Mouse (Mus musculus): Measurements from ENCODE around the gene Fam189a2. TPM values are rescaled to one million over a fixed set of nuclear protein-coding genes. Genes with fewer than 3 reads are reported as not detected.

Gene Fam189a2
- polyA plus RNA-seq, 1 experiment from 2014 or later: 3.0 TPM

DNA sequence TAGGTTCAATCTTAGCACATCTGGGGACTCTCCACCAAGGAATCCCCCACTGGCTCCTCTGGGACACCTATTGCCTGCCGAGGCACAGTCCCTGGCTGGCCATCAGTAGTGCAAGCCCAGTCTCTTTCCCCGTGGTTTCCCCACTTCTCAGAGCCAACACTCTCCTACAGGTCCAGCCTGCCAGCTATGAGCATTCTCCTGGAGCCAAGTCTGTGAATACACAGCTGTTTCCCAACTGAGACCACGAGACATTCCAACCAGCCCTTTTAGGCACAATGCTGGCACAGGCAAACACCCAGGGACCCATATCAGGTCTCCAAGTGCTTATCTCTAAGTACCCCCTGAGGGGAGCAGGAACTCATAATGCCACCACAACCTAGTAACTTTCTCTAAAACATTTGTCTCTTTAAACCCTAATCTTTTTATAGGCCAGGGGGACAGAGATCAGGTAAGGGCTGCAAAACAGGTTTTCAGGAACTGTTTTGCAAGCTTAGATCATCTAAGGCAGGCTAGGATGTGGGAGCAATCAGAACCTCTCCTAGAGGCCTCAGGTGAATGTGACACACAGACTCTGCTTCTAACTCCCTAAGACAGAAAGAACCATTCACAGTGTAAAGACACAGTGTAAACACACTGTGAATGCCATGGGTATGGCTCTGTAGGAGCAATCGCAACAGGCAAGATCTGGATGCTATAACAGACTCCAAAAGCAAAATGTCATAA lies 23.0 kb downstream of the Fam189a2 start:
- Histone ChIP-seq H3K4me2 (ENCODE audit: low read length) (no peak overlapping the region), H3K4me1 (ENCODE audit: control insufficient read depth, insufficient read depth, low read length) (no peaks in the 10 kb centered on the region), H3K4me3 (replicated peaks; ENCODE audit: low read depth, low read length) (no peak overlapping the region), H3K9ac (replicated peaks; ENCODE audit: low read length) (no peak overlapping the region), H3K27me3 (ENCODE audit: control insufficient read depth, insufficient read depth, low read length) (no peaks in the 10 kb centered on the region), H3K36me3 (ENCODE audit: control insufficient read depth, insufficient read depth, low read length) (no peaks in the 10 kb centered on the region), H3K9me3 (ENCODE audit: control insufficient read depth, low read length) (peaks cover 11% of the 10 kb centered on the region), H3K27ac (replicated peaks; ENCODE audit: low read depth, low read length) (no peak overlapping the region)
- ATAC-seq (ENCODE audit: low FRiP score, low TSS enrichment): no peak
- WGBS: 75% methylated on average over 4 of the region's 4 CpGs
- no peak for DNase-seq

DNA sequence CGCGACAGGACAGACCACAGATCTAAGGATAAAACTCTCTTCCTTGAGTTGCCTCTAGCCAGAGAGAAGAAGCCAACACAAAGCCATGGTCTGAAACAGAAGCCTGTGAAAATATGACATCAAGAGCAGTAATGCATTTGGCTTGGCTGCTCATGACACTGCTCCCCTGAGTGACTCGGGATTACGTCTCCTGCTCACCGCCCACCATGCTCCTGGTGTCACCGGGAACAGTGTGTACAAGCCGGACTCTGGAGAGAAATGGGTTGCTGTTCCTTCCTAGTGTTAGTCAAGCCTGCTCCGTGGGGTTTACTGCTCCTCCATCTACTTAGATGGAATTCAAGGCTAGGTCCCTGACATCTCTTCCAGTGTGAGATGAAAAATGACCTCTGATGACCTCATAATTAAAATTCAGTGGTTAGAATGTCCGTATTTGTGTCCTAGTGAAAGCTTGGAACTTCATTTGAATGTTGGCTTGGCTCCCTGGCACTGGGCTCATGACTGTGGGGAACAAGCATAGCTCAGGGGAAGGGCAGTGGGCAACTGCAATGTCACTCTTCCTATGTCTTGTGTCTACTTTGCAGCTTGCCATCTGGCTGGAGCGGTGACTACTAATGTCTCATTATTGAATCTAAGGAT lies 23.7 kb downstream of the Fam189a2 start:
- Histone ChIP-seq H3K9ac (replicated peaks; ENCODE audit: low read length) (no peak overlapping the region), H3K27me3 (ENCODE audit: control insufficient read depth, insufficient read depth, low read length) (no peaks in the 10 kb centered on the region), H3K9me3 (ENCODE audit: control insufficient read depth, low read length) (peaks cover 7% of the 10 kb centered on the region; the same call in 1 of the 2 replicates), H3K4me2 (ENCODE audit: low read length) (no peak overlapping the region), H3K27ac (replicated peaks; ENCODE audit: low read depth, low read length) (no peak overlapping the region), H3K36me3 (ENCODE audit: control insufficient read depth, insufficient read depth, low read length) (no peaks in the 10 kb centered on the region), H3K4me3 (replicated peaks; ENCODE audit: low read depth, low read length) (no peak overlapping the region), H3K4me1 (ENCODE audit: control insufficient read depth, insufficient read depth, low read length) (no peaks in the 10 kb centered on the region)
- 93% methylated on average over 10 of the region's 10 CpGs for WGBS
- ATAC-seq (ENCODE audit: low FRiP score, low TSS enrichment): no peak
- no peak for DNase-seq

DNA sequence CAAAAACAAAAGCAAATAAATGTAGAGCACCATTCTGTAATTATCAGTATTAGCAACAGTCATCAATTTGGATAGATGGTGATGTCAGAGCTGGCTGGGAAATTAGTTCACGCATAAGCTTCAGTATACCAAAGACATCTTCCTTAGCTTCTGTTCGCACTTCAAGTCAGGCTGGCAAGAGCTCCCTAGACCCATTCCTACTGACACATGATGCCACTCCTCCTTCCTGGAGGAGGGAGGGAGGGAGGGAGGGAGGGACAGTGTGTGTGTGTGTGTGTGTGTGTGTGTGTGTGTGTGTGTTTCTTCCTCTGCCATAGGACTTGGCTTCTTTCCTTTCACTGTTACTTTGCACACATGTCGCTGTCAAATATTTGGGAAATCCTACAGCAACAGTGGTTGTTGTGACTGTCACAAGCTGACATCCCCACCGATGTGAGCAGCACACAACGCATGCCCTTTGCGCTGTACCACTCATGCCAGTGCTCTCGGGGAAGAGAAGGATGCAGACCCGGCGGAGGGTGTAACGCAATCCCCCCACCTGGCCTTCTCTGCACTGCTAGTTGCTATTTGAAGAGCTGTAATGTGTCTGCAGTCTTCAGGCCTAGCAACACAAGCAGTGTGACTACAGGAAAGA lies 34.9 kb downstream of the Fam189a2 start:
- WGBS: 91% methylated on average over 10 of the region's 10 CpGs
- no peaks in the 10 kb centered on the region for H3K27me3 ChIP-seq (ENCODE audit: control insufficient read depth, insufficient read depth, low read length)
- H3K9ac ChIP-seq (replicated peaks; ENCODE audit: low read length): no peak overlapping the region
- ATAC-seq (ENCODE audit: low FRiP score, low TSS enrichment): no peak
- H3K36me3 ChIP-seq (ENCODE audit: control insufficient read depth, insufficient read depth, low read length): no peaks in the 10 kb centered on the region
- no peaks in the 10 kb centered on the region for H3K9me3 ChIP-seq (ENCODE audit: control insufficient read depth, low read length)
- no peak overlapping the region for H3K4me3 ChIP-seq (replicated peaks; ENCODE audit: low read depth, low read length)
- H3K4me1 ChIP-seq (ENCODE audit: control insufficient read depth, insufficient read depth, low read length): no peaks in the 10 kb centered on the region
- no peak overlapping the region for H3K27ac ChIP-seq (replicated peaks; ENCODE audit: low read depth, low read length)
- no peak for DNase-seq
- no peak overlapping the region for H3K4me2 ChIP-seq (ENCODE audit: low read length)

DNA sequence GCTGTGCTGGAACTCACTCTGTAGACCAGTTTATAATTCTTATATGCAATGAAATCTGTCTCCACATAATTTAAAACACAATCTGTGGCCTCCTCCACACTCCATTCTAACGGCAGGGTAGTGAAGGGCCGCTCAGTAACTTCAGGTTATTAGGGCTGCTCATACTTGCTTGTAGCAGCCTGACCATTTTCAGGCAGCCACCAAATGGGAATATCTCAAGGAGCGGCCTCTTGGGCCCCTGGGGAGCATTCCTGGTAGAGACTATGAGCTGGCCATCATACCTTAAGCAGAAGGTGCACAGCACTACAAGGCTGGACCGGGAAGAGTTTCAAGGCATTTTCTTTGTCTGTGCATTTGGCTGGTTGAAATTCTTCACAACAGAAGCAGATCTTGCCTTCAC lies 42.7 kb downstream of the Fam189a2 start:
- H3K4me2 ChIP-seq (ENCODE audit: low read length): no peak overlapping the region
- H3K4me1 ChIP-seq (ENCODE audit: control insufficient read depth, insufficient read depth, low read length): peaks cover 5% of the 10 kb centered on the region; the same call in 1 of the 2 replicates
- H3K27me3 ChIP-seq (ENCODE audit: control insufficient read depth, insufficient read depth, low read length): no peaks in the 10 kb centered on the region
- WGBS: 91% methylated on average over 4 of the region's 4 CpGs
- no peak overlapping the region for H3K9ac ChIP-seq (replicated peaks; ENCODE audit: low read length)
- ATAC-seq (ENCODE audit: low FRiP score, low TSS enrichment) (no peak), DNase-seq (no peak)
- no peaks in the 10 kb centered on the region for H3K9me3 ChIP-seq (ENCODE audit: control insufficient read depth, low read length)
- H3K4me3 ChIP-seq (replicated peaks; ENCODE audit: low read depth, low read length): no peak overlapping the region
- H3K36me3 ChIP-seq (ENCODE audit: control insufficient read depth, insufficient read depth, low read length): no peaks in the 10 kb centered on the region
- H3K27ac ChIP-seq (replicated peaks; ENCODE audit: low read depth, low read length): no peak overlapping the region

DNA sequence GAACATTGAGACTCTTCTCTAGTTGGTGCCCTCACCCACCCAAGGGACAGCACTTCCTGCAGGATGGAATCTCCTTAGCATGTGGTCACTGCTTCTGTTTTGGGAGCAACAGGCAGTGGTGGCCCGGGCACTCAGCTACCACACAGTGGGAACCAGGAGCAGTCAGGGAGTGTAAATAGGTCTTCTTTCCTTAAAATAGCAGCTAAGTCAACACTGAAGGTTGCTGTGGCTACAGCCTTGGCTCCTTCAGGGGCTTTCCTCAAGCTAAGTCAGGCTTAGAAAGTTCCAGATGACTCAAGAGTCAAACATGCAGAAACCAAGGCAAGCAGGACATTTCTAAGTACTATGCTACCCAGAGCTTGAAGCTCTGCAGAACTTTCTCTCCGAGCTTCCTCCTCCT lies 43.5 kb downstream of the Fam189a2 start:
- Histone ChIP-seq H3K4me1 (ENCODE audit: control insufficient read depth, insufficient read depth, low read length) (peaks cover 5% of the 10 kb centered on the region; the same call in 1 of the 2 replicates), H3K27me3 (ENCODE audit: control insufficient read depth, insufficient read depth, low read length) (no peaks in the 10 kb centered on the region), H3K27ac (replicated peaks; ENCODE audit: low read depth, low read length) (no peak overlapping the region), H3K4me3 (replicated peaks; ENCODE audit: low read depth, low read length) (no peak overlapping the region), H3K36me3 (ENCODE audit: control insufficient read depth, insufficient read depth, low read length) (no peaks in the 10 kb centered on the region), H3K9ac (replicated peaks; ENCODE audit: low read length) (no peak overlapping the region), H3K4me2 (ENCODE audit: low read length) (no peak overlapping the region), H3K9me3 (ENCODE audit: control insufficient read depth, low read length) (no peaks in the 10 kb centered on the region)
- ATAC-seq (ENCODE audit: low FRiP score, low TSS enrichment) (no peak), DNase-seq (no peak)
- 79% methylated on average over 2 of the region's 2 CpGs for WGBS

DNA sequence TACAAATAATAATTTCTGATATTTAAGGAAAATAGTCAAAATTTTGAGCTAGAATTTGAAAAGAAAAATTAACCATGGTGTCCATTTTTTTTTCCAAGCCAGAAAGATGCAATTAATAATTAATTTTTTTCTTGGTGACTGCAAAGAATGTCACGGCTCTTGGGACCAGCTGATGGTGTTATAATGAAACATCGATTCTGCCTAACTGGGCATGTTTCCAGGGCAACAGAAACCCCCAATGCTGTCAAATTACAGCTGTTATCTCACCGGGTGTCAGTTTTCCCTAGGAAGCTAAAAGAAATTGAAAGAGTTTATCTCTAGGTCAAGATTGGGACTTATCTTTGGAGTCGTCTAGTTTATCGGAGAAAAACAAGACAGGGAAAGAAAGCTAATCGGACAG lies 46.6 kb downstream of the Fam189a2 start:
- Histone ChIP-seq H3K4me2 (ENCODE audit: low read length) (no peak overlapping the region), H3K27me3 (ENCODE audit: control insufficient read depth, insufficient read depth, low read length) (no peaks in the 10 kb centered on the region), H3K9me3 (ENCODE audit: control insufficient read depth, low read length) (no peaks in the 10 kb centered on the region), H3K9ac (replicated peaks; ENCODE audit: low read length) (no peak overlapping the region), H3K4me3 (replicated peaks; ENCODE audit: low read depth, low read length) (no peak overlapping the region), H3K36me3 (ENCODE audit: control insufficient read depth, insufficient read depth, low read length) (no peaks in the 10 kb centered on the region), H3K4me1 (ENCODE audit: control insufficient read depth, insufficient read depth, low read length) (peaks cover 5% of the 10 kb centered on the region; the same call in 1 of the 2 replicates), H3K27ac (replicated peaks; ENCODE audit: low read depth, low read length) (no peak overlapping the region)
- ATAC-seq (ENCODE audit: low FRiP score, low TSS enrichment) (no peak), DNase-seq (peak; percentile 58)
- WGBS: 48% methylated on average over 6 of the region's 6 CpGs

DNA sequence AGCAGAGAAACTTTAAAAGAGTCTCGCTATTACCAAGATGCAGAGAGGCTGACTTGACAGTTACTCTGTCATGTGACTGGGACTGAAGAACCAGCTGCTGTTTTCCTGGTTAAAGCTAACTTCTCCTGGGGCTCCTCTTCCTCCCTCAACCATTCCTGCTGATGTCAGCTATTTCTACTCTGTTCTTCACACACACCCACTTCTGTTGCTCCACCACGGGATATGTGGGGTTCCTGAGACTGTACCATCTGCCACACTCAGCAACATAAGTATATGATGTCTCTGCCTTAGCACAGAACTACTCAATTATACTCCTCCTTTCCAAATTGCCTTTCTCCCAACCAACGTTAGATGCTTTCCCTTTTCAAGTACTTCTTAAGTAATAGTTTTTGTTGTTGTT lies 50.2 kb downstream of the Fam189a2 start:
- Histone ChIP-seq H3K27ac (replicated peaks; ENCODE audit: low read depth, low read length) (no peak overlapping the region), H3K27me3 (ENCODE audit: control insufficient read depth, insufficient read depth, low read length) (no peaks in the 10 kb centered on the region), H3K9me3 (ENCODE audit: control insufficient read depth, low read length) (no peaks in the 10 kb centered on the region), H3K4me3 (replicated peaks; ENCODE audit: low read depth, low read length) (no peak overlapping the region), H3K4me1 (ENCODE audit: control insufficient read depth, insufficient read depth, low read length) (peaks cover 5% of the 10 kb centered on the region; the same call in 1 of the 2 replicates), H3K9ac (replicated peaks; ENCODE audit: low read length) (no peak overlapping the region), H3K4me2 (ENCODE audit: low read length) (no peak overlapping the region), H3K36me3 (ENCODE audit: control insufficient read depth, insufficient read depth, low read length) (no peaks in the 10 kb centered on the region)
- 83% methylated on average over 3 of the region's 3 CpGs for WGBS
- DNase-seq: no peak
- ATAC-seq (ENCODE audit: low FRiP score, low TSS enrichment): no peak

DNA sequence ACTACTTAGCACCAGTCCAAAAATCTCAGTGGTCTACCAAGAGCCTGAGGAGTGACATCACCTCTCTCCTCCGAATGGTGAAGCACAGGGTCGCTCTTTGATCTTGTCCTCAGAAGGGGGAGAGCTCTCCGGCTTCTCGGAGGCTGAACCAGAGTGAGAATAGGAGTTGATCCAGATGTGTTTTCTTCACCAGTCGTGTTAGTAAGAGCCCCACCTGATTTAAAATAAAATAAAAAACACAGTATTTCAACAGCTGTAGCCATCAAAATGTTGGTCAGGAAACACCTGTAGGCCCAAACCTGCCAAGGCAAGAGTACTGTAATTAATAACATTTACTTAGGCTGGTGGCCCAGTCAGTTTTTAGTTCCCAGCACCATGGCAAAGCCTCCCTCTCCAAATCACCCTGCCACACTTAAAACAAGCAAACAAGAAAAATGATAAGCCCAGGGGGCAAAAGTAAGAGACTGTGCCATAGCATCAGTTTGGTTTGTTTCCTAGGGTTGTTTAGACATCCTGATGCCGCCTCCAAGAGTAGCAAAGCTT lies 52.8 kb downstream of the Fam189a2 start:
- Histone ChIP-seq H3K4me2 (ENCODE audit: low read length) (no peak overlapping the region), H3K4me3 (replicated peaks; ENCODE audit: low read depth, low read length) (no peak overlapping the region), H3K9me3 (ENCODE audit: control insufficient read depth, low read length) (no peaks in the 10 kb centered on the region), H3K9ac (replicated peaks; ENCODE audit: low read length) (no peak overlapping the region), H3K27me3 (ENCODE audit: control insufficient read depth, insufficient read depth, low read length) (no peaks in the 10 kb centered on the region), H3K4me1 (ENCODE audit: control insufficient read depth, insufficient read depth, low read length) (no peaks in the 10 kb centered on the region), H3K36me3 (ENCODE audit: control insufficient read depth, insufficient read depth, low read length) (peaks cover 5% of the 10 kb centered on the region; the same call in 1 of the 2 replicates), H3K27ac (replicated peaks; ENCODE audit: low read depth, low read length) (no peak overlapping the region)
- ATAC-seq (ENCODE audit: low FRiP score, low TSS enrichment): no peak
- WGBS: 78% methylated on average over 6 of the region's 6 CpGs
- no peak for DNase-seq

All from midbrain, embryonic 14.5 days (tissue).